Mouse (Mus musculus) hindbrain, embryonic 13.5 days (tissue): Measurements from ENCODE around the gene Erbb2. TPM values are rescaled to one million over a fixed set of nuclear protein-coding genes. Genes with fewer than 3 reads are reported as not detected.
A peak's percentile ranks its signal among the peaks of the same experiment; 100 is the strongest.

Source experiments
- ATAC-seq: fragments of 200-750 bp; cut with Nextera tagmentation; 2 replicates; pipeline ENCODE4 v1.8.0; 2017; ENCODE audit warnings: moderate TSS enrichment; ENCODE audit not compliant: low FRiP score
- H3K27ac ChIP-seq: fragments of 300-500 bp; sonication (generic); 2 replicates; pipeline ENCODE4 v1.5.1; 2015; ENCODE audit warnings: inconsistent platforms, mild to moderate bottlenecking, moderate library complexity
- H3K27me3 ChIP-seq: fragments of 300-500 bp; sonication (generic); 2 replicates; pipeline ENCODE4 v1.6.1; 2015; ENCODE audit warnings: mild to moderate bottlenecking, inconsistent platforms
- H3K36me3 ChIP-seq: fragments of 300-500 bp; sonication (generic); 2 replicates; pipeline ENCODE4 v1.6.1; 2015; ENCODE audit warnings: mild to moderate bottlenecking, inconsistent platforms
- H3K4me1 ChIP-seq: fragments of 300-500 bp; sonication (generic); replicated peaks from 2 replicates; pipeline ENCODE4 v1.6.1; 2015; ENCODE audit warnings: inconsistent platforms
- H3K4me2 ChIP-seq: fragments of 300-500 bp; sonication (generic); 2 replicates; pipeline ENCODE4 v1.6.1; 2015; ENCODE audit warnings: inconsistent platforms, mild to moderate bottlenecking, moderate library complexity
- H3K4me3 ChIP-seq: fragments of 300-500 bp; sonication (generic); 2 replicates; pipeline ENCODE4 v1.5.1; 2015; ENCODE audit warnings: mild to moderate bottlenecking, inconsistent platforms
- H3K9ac ChIP-seq: fragments of 300-500 bp; sonication (generic); 2 replicates; pipeline ENCODE4 v1.6.1; 2015; ENCODE audit warnings: mild to moderate bottlenecking, inconsistent platforms
- H3K9me3 ChIP-seq: fragments of 300-500 bp; sonication (generic); 2 replicates; pipeline ENCODE4 v1.6.1; 2016; ENCODE audit warnings: inconsistent platforms
- whole genome bisulfite sequencing: fragments of 180-500 bp; shearing (Covaris S2); methylation state at CpG from one replicate; pipeline ENCODE4 v1.1.7; 2015; 5-methylcytosine and 5-hydroxymethylcytosine counted together
- polyA plus RNA-seq: library from polyadenylated mRNA; unstranded; fragments of >200 nt; fragmentation: Nextera tagmentation; extraction: Ambion mirVana; gene quantifications from 2 replicates; pipeline ENCODE4 v1.2.1, GENCODE M21; 2015

Gene Erbb2
- polyA plus RNA-seq, 1 experiment from 2014 or later, result 9.9 TPM

DNA sequence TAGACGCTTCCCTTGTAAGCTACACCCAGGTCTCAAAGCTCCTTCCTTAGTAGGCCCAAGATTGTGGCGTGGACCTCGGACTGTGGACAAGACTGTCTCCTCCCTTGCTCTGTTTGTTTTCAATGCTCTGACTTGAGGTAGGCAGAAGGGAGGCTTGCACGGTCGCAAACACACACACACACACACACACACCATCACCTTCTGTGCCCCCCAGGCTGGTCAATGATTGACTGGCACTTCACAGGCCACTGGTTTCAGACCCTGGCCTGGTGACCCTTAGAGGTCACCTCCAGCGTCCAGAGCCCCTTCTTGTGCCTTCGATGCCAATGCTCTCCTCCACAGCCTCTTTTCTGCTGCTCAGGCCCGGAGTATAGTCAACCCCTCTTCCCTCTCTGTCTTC lies 3.4 kb upstream of the Erbb2 start:
- Histone ChIP-seq H3K9ac (no peak overlapping the region), H3K9me3 (no peaks in the 10 kb centered on the region), H3K27me3 (peaks cover 46% of the 10 kb centered on the region), H3K27ac (peak overlapping the region; percentile 52; the same call in 1 of the 2 replicates), H3K36me3 (no peaks in the 10 kb centered on the region), H3K4me1 (peaks cover 29% of the 10 kb centered on the region), H3K4me2 (no peak overlapping the region), H3K4me3 (no peak overlapping the region)
- ATAC-seq, result peak; percentile 21; the same call in 1 of the 2 replicates
- WGBS, result 33% methylated on average over 8 of the region's 8 CpGs

- H3K9ac ChIP-seq, result 0 out of 2 replicates have a peak overlapping the region, but pooled peaks have one; percentile 43
- WGBS, result 0% methylated on average over 9 of the region's 10 CpGs
- peak overlapping the region; percentile 52; the same call in 1 of the 2 replicates for H3K27ac ChIP-seq
- no peaks in the 10 kb centered on the region for H3K9me3 ChIP-seq
- peaks cover 50% of the 10 kb centered on the region for H3K27me3 ChIP-seq
- no peak overlapping the region for H3K4me3 ChIP-seq
- no peak overlapping the region for H3K4me2 ChIP-seq
- no peaks in the 10 kb centered on the region for H3K36me3 ChIP-seq
- peak; percentile 70 for ATAC-seq
- H3K4me1 ChIP-seq, result peaks cover 34% of the 10 kb centered on the region
Observed at GRCm38 (mm10) chr11:98409341-98409822, 2.9 kb upstream of the Erbb2 start.

DNA sequence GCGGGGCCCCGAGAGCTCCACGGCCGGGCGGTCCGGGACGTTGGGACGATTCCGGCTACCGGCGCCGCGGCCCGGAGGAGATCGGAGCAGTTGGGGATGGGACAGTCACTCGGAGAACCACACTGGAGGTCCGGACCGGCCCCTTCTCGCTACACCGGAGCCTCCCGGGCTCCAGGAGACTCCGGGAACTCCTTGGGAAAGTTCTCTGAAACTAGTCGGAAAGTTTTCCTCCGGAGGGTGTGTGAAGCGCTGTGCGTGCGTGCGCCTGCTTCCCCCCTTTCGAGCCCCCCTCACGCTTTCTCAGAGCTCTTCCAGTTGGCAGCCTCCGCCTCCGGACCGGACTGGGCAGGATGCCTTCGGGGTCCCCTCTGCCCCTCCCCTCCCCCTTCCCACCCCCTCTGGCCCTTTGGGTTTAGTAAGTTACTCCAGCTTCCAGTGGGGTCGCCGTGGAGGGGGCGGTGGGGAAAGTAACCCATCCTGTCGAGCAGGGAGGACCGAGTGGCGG lies 579 bp downstream of the Erbb2 start:
- Histone ChIP-seq H3K9me3 (no peaks in the 10 kb centered on the region), H3K4me1 (peaks cover 35% of the 10 kb centered on the region), H3K4me2 (peak overlapping the region; percentile 97), H3K36me3 (no peaks in the 10 kb centered on the region), H3K27me3 (peaks cover 56% of the 10 kb centered on the region), H3K4me3 (peak overlapping the region; percentile 63), H3K27ac (peak overlapping the region; percentile 84), H3K9ac (peak overlapping the region; percentile 83)
- ATAC-seq, result peak; percentile 69
- under 1% methylated on average over 40 of the region's 40 CpGs for WGBS

DNA sequence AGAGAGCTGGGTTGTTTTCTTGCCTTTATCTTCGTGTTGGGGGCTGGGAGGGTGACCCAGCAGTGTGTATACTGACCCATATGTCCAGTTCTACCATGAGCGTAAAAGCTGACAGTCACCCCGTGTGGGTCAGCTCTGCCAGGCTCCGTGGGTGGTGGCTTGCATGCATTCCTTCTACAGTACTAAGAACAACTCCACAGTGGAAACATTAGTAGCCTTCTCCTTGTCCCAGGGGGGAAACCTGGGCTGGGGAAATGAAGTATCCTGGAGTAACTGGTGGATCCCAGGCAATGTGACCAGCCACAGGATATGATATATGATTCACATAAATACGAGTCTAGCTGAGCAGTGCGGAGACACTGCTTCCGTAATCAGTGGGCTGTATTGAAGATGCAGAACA lies 1.5 kb downstream of the Erbb2 start:
- H3K4me1 ChIP-seq, result peaks cover 35% of the 10 kb centered on the region
- H3K36me3 ChIP-seq, result no peaks in the 10 kb centered on the region
- 16% methylated on average over 7 of the region's 7 CpGs for WGBS
- peak overlapping the region; percentile 97 for H3K4me2 ChIP-seq
- H3K27ac ChIP-seq, result no peak overlapping the region
- peaks cover 56% of the 10 kb centered on the region for H3K27me3 ChIP-seq
- H3K4me3 ChIP-seq, result peak overlapping the region; percentile 63
- peak overlapping the region; percentile 24; the same call in 1 of the 2 replicates for H3K9ac ChIP-seq
- H3K9me3 ChIP-seq, result no peaks in the 10 kb centered on the region
- no peak for ATAC-seq

- ATAC-seq, result no peak
- peaks cover 30% of the 10 kb centered on the region for H3K4me1 ChIP-seq
- H3K27me3 ChIP-seq, result peaks cover 56% of the 10 kb centered on the region
- 18% methylated on average over 2 of the region's 2 CpGs for WGBS
- 0 out of 2 replicates have a peak overlapping the region, but pooled peaks have one; percentile 39 for H3K9ac ChIP-seq
- no peaks in the 10 kb centered on the region for H3K36me3 ChIP-seq
- H3K9me3 ChIP-seq, result no peaks in the 10 kb centered on the region
- H3K27ac ChIP-seq, result no peak overlapping the region
- H3K4me2 ChIP-seq, result peak overlapping the region; percentile 97
- H3K4me3 ChIP-seq, result peak overlapping the region; percentile 63; the same call in 1 of the 2 replicates
Observed at GRCm38 (mm10) chr11:98414162-98414561, 1.9 kb downstream of the Erbb2 start.

DNA sequence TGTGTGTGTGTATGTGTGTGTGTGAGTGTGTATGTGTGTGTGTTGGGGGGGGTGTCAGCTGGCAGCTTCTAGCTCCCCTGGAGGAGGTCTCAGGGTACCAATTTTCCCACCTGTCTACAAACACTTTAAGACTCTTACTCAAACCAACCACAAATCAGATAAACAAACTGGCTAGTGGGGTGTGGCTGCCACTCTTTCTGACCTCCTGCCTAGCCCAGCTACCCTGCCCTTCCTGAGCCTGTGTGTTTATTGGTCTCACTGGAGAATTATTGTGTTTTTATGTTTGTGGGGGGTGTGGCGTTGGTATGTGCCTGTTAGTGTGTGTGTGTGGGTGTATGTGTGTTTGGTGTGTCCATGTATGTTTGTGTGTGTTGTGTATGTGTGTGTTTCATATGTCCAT lies 4.8 kb downstream of the Erbb2 start:
- Histone ChIP-seq H3K27ac (no peak overlapping the region), H3K4me3 (no peak overlapping the region), H3K9ac (no peak overlapping the region), H3K4me2 (no peak overlapping the region), H3K9me3 (no peaks in the 10 kb centered on the region), H3K27me3 (peaks cover 30% of the 10 kb centered on the region), H3K4me1 (peaks cover 24% of the 10 kb centered on the region), H3K36me3 (no peaks in the 10 kb centered on the region)
- ATAC-seq, result no peak
- 89% methylated on average over 1 of the region's 1 CpGs for WGBS

DNA sequence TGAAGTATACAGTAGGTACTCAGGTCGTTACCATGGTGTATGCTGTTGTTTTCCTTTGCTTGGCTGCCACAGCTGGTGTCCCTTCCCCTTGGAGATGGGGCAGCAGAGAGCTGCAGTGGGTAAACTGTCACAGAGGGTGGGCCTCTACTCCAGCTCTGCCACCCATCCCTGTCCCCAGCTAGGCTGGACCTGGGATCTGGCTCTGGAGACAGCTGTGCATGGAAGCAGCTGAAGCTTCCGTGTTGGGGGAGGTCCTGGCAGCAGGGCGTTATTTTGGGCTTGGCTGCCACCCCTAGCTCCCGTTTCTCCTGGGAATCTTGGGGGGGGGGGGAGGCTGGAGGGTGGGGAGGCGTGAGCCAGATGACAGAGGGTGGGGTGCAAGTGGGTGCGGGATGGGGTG lies 6.0 kb downstream of the Erbb2 start:
- Histone ChIP-seq H3K4me3 (no peak overlapping the region), H3K4me1 (peaks cover 12% of the 10 kb centered on the region), H3K9ac (no peak overlapping the region), H3K9me3 (no peaks in the 10 kb centered on the region), H3K27ac (no peak overlapping the region), H3K27me3 (peaks cover 18% of the 10 kb centered on the region), H3K36me3 (0 out of 2 replicates have a peak, but pooled peaks cover under 1% of the 10 kb centered on the region), H3K4me2 (no peak overlapping the region)
- ATAC-seq, result no peak
- 73% methylated on average over 5 of the region's 6 CpGs for WGBS

GRCm38 (mm10) chr11:98418939-98419547 lies 6.8 kb downstream of the Erbb2 start:
- Histone ChIP-seq H3K4me2 (no peak overlapping the region), H3K4me3 (no peak overlapping the region), H3K9me3 (no peaks in the 10 kb centered on the region), H3K9ac (no peak overlapping the region), H3K27ac (no peak overlapping the region), H3K36me3 (0 out of 2 replicates have a peak, but pooled peaks cover 4% of the 10 kb centered on the region), H3K4me1 (peaks cover 4% of the 10 kb centered on the region), H3K27me3 (peaks cover 10% of the 10 kb centered on the region)
- WGBS, result 84% methylated on average over 10 of the region's 10 CpGs
- ATAC-seq, result no peak

DNA sequence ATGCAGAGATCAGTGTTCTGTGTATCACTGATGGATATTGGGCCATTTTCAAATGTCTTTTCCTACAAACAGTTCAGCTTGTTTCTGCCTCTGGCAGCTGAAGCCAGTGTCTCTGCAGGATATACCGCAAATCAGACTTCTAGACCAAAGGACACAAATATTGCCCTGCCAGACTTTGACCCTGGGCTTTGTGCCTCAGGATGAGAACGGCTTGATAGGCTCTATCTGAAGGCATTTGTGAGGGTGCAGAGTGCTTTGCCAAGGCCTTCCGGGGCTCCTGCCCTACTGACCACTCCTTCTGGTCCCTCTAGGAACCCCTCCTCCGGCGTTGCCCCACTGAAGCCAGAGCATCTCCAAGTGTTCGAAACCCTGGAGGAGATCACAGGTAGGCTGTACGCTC lies 14.3 kb downstream of the Erbb2 start:
- H3K27me3 ChIP-seq, result no peaks in the 10 kb centered on the region
- peaks cover 8% of the 10 kb centered on the region; the same call in 1 of the 2 replicates for H3K36me3 ChIP-seq
- no peaks in the 10 kb centered on the region for H3K9me3 ChIP-seq
- H3K4me2 ChIP-seq, result no peak overlapping the region
- ATAC-seq, result no peak
- no peak overlapping the region for H3K9ac ChIP-seq
- 94% methylated on average over 7 of the region's 7 CpGs for WGBS
- no peaks in the 10 kb centered on the region for H3K4me1 ChIP-seq
- no peak overlapping the region for H3K4me3 ChIP-seq
- no peak overlapping the region for H3K27ac ChIP-seq

- Histone ChIP-seq H3K9ac (0 out of 2 replicates have a peak overlapping the region, but pooled peaks have one; percentile 24), H3K9me3 (no peaks in the 10 kb centered on the region), H3K4me2 (no peak overlapping the region), H3K36me3 (peaks cover 10% of the 10 kb centered on the region; the same call in 1 of the 2 replicates), H3K4me3 (no peak overlapping the region), H3K4me1 (no peaks in the 10 kb centered on the region), H3K27ac (no peak overlapping the region), H3K27me3 (no peaks in the 10 kb centered on the region)
- 90% methylated on average over 5 of the region's 5 CpGs for WGBS
- ATAC-seq, result no peak
Observed at GRCm38 (mm10) chr11:98428436-98428835, 16.2 kb downstream of the Erbb2 start.

GRCm38 (mm10) chr11:98431743-98432502 lies 19.7 kb downstream of the Erbb2 start:
- Histone ChIP-seq H3K9me3 (no peaks in the 10 kb centered on the region), H3K36me3 (peaks cover 35% of the 10 kb centered on the region), H3K4me3 (no peak overlapping the region), H3K4me1 (no peaks in the 10 kb centered on the region), H3K4me2 (no peak overlapping the region), H3K27me3 (no peaks in the 10 kb centered on the region), H3K9ac (no peak overlapping the region), H3K27ac (no peak overlapping the region)
- no peak for ATAC-seq
- 87% methylated on average over 9 of the region's 9 CpGs for WGBS

DNA sequence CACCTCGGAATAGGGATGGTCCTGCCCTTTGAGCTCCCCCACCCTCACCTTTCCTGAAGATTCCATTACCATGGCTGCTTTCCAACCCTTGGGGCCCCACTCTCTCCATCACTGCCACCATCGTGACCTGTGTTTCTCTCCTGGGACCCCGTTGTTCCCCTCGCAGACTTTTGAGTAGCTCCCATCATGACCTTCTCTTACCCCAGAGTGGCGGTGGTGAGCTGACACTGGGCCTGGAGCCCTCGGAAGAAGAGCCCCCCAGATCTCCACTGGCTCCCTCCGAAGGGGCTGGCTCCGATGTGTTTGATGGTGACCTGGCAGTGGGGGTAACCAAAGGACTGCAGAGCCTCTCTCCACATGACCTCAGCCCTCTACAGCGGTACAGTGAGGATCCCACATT lies 23.5 kb downstream of the Erbb2 start:
- no peak for ATAC-seq
- 90% methylated on average over 9 of the region's 9 CpGs for WGBS
- H3K4me3 ChIP-seq, result no peak overlapping the region
- H3K9ac ChIP-seq, result no peak overlapping the region
- H3K9me3 ChIP-seq, result no peaks in the 10 kb centered on the region
- no peak overlapping the region for H3K4me2 ChIP-seq
- H3K36me3 ChIP-seq, result peaks cover 38% of the 10 kb centered on the region
- H3K4me1 ChIP-seq, result peaks cover 9% of the 10 kb centered on the region
- no peak overlapping the region for H3K27ac ChIP-seq
- H3K27me3 ChIP-seq, result no peaks in the 10 kb centered on the region
